Mouse (Mus musculus) urinary bladder, postnatal 14 days (tissue): Measurements from ENCODE around the gene Bard1.

Experiments used
- DNase-seq: peaks from one replicate; pipeline ENCODE4 v3.0.0; 2021; ENCODE audit warnings: low spot score

The Bard1 gene

DNA sequence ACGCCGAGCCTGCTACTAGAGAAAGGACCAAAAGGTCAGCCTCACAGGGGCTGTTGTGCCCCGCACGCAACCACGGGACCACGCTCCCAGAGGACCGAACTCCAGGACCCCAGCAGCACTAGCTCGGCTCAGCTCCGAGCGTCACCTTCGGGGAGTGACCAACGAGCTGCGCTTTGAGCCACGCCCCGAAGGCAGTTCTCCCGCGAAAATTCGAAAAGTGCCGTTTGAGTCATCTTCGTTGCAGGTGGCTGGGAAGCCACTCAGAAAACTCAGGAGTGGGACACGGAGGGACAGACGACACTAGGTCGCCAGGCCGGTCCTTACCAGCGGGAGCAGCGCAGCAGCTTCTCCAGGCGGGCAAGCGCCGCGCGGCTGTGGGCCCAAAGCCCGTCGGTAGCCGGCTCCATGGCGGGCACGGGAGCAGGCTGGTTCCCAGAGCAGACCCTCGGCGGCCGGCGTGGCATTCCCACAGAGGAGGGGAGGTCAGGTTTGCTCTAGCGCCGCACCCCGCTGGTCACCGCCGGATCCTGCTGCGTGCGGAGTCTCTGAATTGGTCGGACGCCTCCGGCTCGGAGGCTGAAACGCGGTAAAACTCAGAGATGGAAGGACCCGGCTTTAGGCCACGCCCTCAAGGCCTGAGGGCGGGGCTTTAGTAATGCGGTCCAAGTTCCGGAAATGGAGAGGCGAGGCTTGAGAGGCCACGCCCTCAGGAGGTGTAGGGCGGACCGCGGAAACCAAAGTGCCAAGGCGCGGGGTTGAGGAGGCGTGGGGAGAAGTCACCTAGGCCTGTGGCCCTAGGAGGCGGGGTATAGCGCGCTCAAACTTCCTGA is at the start of gene Bard1:
Bard1 (minus strand) TSS at position 803 of the 830 bp plus-strand sequence.
- peak; percentile 97 for DNase-seq

DNA sequence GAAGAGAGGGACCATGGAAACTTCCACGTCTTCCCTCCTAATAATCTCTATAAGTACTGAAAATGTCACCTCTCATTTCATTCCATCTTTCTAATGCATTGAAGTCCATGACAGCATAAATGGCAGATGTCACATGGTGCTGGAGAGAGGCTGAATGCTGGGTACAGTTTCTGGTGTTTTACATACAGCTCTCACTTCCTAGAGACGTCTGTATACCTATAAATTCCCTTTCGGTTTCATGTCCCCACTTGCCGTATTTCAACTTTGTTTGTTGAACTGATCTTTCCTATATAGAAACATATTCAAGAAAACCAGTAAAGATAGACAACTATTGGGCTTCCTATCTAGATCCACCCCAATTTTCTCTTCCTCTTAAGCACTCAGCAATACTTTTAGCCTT is 24.2 kb upstream of the Bard1 start:
- DNase-seq = no peak

DNA sequence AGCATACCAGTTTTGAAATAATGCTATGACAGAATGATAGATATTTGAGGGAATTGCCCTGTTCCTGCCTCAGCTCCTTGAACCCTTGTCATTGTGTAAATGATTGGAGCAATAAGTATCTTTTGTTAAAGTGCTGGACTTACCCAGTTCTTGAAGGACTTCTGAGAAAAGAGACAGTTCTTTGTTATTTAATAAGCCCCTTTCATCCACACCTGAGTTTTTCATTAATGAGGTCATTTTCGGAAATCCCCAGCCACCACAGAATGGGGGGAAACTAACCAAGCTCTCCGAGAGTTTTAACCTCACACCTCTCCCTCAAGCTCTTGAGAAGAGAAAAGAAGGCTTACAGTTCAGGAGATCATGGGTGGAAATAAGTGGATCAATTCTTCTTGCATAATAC is 15.6 kb upstream of the Bard1 start:
- no peak for DNase-seq

DNA sequence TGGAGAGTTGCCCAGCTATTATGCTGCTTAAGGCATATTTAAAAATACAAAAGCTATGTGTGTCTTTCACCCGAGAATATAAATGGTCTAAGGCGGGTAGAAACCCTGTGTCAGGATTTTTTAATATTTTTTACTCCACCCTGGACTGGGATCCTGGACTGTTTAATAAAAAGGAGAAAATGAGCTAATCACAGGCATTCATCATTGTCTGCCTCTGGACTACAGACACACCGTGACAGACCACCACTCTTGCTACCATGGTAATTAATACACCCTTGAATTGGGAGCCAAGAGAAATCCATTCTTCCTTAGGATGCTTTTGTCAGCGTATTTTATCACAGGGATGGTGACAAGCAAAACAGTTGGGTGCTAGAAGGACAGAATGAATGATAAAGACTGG is 14.3 kb upstream of the Bard1 start:
- DNase-seq = no peak

DNA sequence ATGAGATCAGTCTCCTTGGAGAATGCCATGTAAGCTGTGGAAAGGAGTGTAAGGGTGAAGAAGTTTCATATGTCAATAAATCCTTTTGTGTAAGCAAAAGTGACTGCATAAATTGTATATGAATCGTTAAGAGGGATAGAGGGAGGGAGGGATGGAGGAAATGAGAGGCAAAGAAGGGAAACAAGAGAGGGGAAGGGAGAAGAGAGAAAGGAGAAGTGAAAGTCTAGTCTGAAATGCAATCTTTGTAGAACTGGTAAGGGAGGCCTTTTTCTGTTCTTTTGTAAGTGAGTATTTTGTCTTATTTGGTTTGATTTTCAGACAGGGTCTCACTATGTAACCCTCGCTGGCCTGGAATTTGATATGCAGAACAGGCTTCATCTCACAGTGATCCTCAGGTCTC is 12.8 kb upstream of the Bard1 start:
- no peak for DNase-seq

DNA sequence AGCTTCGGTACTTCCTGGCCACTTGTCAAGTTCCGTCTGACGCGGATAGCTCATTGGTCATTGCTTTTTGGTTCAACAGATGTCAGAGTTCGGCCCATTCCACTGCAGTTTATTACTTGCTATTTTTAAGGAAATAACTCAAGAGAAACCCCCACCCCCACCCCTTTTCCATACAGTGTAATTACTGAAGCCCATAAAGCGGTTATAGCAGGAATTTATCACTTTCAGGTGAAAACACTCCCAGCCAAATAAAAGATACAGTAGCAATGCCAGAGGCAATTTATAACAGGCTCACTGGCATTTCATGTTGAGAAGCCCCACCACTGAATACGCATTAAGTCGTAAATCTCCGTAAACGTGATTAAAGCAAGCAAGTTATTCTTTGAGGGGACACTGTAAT is 6.9 kb upstream of the Bard1 start:
- no peak for DNase-seq

DNA sequence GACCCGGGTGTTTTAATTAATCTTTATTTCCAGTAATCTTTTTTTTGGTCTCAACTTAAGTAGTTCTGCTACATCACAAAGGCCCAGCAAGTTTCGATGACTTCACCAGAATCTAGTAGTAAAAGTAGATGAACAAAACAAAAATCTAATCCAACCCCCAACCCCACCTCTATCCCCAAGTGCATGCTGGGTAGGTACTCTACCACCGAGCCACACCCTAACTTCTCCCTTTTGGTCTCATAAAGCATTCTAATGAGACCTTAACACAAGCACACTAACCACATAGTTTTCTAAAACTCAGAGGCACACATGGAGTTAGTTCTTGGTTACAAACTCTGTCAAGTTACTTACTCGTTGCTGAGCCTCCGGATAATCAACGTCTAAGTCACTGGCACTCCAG is 3.2 kb upstream of the Bard1 start:
- DNase-seq = no peak

DNA sequence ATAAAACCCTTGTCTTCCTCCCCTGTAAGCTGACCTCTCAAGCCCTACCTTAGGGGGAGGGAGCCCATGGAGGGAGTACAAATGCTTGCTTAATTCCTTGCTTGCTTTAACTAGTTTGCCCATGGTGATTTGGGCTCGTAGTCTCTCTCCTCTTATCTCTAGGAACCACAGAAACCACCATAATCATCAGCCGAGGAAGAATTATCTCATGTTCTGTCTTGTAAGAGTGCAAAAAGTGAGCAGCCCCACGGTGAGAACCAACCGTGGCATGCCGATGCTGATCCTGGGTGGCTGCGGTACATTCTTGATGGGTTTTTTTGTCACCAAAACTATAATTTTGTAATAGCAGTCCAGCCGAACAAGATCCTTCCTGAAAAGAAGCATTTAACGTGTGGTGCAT is 2.8 kb upstream of the Bard1 start:
- no peak for DNase-seq

DNA sequence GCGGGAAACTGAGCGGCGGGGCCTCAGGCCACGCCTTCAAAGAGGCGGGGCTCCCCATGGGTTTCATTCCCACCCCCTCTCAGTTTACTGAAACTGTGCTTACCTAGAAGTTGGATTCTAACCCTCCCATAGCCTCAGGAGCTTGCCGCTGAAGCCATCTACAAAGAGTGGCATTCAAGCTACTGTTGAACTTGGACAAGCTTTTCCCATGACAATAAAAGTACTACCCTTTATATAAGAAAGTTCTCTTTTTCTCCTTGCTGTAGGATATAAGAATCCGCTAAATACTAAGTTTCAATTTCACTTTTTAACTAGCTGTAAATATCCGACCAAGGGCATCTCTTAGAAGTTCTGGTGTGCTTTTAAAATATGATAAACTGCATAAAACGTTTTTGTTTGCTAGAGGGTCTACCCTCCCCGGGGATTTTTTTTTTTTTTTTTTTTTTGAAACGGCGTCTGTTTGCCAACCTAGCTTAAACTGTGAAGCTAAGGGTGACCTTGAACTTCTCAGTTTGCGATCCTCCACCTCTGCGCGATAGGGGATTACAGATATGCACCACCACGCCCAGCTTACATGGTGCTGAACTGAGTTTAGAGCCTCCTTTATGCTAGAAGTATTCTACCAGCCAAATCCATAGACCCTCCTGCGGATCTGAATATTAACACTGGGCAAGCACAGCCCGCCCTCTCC is 373 bp upstream of the Bard1 start:
- DNase-seq = no peak

DNA sequence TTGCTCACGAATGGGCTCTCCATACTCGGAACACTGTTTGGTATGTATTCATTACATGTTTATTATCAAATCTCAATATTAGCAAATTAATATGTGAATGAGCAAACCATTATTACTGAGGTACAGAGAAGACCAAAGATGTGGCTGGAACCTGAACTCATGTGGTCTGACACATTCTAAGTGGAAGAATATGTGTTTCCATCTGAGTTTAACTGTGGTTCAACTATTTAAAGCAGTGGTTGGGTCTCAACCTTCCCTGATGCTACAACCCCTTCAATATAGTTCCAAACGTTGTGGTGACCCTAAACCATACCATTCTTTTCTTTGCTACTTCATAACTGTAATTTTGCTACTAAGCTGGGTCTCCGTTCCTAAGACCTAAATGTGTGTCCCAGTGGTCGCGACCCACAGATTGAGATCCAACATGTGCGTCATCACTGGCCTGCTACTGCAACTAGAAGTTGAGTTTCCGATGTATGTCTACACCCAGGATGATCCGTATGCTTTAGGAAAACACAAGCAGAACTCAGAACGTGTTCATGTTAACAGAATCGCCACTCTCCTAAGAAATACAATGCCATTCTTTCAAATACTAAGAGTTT is 1.5 kb downstream of the Bard1 start:
- DNase-seq = no peak

DNA sequence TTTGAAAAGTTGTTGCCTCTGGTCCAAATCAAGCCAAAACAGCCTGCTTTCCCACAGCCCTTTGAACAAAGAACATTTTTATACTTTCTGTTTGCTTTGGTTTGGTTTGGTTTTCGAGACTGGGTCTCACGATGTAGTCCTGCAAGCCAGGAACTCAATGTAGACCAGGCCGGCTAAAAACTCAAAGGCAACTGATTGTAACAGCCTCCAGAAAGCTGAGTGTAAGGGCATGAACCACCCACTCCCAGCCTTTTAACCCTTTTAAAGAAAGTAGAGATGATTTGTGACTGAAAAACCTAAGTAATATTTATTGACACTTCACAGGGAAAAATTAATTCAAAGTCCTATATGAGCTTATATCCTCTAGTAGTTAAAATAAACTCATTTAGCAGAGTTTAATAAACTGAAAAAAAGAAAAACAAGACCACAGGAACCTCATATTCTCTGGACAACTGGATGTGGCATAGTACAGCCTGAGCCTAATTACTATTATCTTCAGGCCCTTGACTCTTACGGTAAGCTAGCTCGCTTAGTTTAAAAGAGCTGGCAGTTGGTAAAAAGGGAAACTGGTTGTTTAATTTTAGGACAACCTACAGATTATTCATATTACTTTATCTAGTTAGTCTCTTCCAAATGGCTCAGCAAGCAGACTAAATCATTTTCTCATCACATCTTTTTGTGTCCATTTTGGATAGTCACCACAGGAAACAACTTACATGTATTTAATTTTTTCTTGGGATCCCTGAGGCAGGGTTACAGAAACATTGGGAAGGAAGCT is 2.2 kb downstream of the Bard1 start:
- DNase-seq = no peak

DNA sequence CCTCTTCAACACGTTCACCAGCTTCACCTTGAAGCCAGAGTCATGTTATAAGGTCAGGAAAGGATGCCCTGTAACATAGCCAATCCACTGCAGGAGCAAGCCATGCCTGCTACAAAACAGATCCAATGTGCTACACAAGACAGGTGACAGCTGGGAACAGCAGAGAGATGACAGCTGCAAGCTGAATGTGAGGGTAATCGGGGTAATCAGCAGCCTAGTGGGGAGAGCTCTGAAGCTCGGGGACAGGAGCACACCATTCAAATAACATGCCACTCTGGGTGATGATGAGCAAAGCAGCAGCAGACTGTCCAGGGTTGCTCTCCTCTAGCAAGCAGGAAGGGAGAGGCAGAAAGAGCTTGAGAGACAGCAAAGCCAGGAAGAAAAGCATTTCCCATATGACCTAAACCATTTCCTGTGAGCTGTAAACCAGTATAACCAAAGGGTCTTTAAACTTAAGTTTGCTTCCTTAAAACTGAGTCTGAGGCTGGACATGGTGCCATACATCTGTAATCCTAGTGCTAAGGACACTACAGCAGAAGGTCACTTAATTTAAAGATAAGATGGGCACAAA is 2.9 kb downstream of the Bard1 start:
- no peak for DNase-seq

DNA sequence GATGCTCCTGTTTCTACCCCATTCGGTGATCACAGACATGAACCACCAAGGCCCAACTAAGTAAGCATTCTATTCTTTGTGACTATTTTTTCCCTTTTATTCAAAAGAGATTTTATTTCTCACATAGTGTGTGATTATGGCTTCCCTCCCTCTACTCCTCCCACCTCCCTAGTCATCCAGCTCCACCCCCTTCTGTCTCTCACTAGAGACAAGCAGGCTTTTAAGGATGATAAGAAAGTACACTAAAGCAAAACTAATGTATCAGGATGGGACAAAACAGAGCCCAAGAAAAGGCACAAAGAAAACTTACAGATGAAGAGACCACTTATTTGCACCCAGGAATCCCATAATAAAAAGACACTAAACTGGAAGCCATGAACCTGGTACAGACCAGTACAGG is 6.9 kb downstream of the Bard1 start:
- DNase-seq = no peak

DNA sequence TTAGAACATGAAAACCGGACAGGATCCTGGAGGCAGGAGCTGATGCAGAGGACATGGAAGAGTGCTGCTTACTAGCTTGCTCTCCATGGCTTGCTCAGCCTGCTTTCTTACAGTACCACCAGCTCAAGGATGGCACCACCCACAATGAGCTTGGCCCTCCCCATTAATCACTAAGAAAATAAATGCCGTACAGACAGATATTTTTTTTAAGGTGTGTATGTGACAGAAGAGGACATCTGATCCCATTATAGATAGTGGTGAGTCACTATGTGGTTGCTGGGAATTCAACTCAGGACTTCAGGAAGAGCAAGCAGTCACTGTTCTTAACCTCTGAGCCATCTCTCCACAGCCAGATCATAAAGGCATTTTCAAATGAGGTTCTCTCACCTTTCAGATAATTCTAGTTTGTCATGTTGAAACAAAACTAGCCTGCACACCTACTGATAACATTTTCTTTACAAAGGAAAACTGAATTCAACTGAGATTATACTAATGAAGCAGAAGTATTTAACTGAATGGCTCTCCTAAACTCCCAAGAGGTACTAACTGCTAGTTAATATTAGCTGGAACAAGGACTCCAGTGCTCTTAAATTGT is 7.6 kb downstream of the Bard1 start:
- no peak for DNase-seq

DNA sequence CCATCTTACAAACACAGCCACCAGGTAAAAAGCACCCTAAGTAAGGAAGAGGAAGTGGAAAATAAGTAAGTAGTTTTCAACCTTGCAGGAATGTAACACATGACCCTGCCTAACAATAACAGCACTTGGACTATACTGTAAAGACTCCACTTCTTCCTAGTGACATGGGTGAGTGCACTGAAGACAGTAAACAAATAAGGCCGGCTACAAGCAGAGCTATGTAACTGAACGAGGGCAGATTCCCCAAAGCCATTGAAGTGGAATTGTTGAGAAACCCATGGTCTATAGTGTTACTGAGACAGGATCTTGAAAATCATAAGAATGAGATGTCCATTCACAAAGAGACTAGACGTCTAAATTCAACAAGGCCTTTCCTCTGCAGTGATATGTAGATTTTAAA is 27.3 kb downstream of the Bard1 start:
- DNase-seq = no peak

DNA sequence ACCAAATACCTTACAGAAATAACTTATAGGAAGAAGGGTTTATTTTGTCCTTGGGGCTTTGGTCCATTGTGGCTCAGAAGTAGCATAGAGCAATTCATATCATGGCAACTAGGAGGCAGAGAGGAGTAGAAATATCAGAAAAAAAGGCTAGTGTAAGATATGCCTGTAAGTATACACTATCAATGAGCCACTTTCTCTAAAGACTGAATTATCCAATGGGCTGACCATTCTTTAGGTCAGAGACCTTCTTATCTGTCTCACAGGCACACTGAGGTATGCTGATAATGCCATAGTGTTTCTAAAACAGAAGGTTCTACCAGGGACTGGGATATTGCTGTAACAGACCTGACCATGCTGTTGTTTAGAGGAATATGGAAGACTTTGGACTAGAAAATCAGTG is 32.2 kb downstream of the Bard1 start:
- no peak for DNase-seq

DNA sequence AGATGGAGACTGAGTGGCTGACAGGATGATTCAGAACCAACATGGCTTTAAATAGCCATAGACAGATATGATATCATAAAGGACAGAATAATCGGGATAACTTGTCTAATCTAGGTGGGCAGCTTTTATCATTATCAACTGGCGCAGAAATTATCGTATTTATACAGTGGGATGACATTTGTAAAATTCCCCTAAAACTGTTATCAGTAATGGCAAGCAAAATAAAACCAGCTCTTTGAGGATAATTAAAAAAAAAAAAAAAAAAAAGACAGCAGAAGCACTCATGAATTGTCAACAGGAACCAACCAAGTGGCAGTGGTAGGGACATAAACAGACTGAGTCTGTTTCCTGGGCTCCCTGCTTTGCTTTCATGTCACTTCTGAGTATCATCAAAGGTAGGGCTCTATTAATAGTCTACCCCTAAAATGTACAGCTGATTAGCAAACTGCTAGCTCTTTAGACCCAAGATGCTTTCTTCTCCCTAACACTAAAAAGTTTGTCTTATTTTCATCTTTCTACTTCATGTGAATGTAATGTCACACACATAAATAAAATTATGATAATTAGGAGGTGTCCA is 34.1 kb downstream of the Bard1 start:
- DNase-seq = no peak

DNA sequence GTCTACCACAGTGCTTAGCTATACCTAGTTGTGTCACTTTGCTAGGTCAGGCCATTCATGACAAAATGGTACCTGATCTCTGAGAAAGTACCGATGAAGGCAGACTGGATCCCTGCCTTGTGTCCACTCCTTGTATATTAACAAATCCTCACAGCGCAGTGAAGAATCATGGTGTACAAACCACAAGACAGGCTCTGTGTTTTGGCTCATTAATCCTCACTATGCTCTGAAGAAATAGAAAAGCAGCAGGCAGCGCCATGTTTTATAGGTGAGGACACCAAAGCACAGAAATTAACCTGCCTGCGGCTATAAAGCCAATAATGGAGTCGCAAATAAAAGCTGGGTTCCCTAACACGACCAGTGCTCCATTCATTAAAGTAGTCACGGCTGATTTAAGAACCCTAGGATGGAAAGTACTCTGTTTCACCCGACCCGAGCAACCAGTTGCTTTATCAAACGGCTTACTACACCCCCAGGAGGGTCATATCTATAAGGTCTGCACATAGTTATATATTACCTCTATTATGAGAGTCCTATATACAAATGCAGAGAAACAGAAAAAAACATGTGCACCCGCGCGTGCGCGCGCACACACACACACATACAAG is 39.0 kb downstream of the Bard1 start:
- DNase-seq = no peak

DNA sequence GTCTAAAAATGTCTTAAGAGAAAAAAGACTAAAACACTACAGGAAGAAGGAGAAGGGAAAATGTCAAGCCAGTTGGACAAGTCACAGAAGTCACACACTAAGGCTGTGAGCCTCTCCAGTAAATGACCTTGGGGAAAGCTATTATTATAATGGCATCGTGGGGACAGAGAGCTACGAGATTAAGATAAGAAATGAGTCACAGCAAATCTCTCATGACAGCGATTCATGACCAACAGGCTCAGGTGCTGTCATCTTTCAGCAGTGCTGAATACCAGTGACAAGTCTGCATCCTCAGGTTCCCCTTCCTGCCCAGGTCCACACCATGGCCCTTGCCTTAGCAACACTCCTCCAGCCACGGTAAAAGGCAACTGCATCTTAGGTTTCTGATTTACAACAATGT is 46.8 kb downstream of the Bard1 start:
- no peak for DNase-seq

DNA sequence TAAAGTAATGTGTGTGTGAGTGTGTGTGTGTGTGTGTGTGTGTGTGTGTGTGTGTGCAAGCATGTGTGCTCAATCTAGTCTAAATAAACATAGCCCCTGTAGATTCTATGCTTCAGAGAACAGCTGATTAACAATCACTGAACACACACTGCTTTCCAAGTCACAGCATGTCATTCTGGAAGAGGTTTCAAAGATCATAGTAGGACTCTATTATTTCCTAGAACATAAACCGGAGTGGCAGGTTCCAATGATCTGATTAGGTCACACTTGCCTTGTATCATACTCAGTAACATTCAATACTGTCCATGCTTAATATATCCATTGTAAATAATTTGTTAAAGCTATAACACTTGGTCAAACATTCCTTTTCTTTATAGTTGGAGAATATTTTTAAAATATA is 47.5 kb downstream of the Bard1 start:
- peak; percentile 12 for DNase-seq

DNA sequence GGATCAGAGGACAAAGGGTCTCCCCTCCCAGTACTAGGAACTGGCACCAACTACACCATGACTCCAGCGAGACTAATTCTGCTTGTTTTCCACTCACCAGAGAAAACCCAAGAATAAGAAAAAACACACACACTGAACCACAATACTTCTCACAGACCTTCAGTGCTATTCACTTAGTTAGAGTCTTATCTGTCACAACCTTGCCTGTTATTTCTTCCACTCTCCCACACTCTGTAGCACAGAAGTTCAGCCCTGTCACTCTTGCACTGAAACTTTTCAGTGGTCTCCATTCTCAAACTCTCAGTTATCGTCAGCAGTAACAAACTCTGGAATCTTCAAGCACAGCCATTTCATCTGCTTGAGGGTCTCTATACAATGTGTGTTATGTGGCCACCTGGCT is 50.2 kb downstream of the Bard1 start:
- no peak for DNase-seq
